Mouse (Mus musculus) B cell, adult 2 months (primary cell): ENCODE measurements around the gene Wwox.

Experiments
- DNase-seq, 2 experiments: peaks; one replicate each; pipeline ENCODE4 v3.0.0; 2022

Gene Wwox

DNA sequence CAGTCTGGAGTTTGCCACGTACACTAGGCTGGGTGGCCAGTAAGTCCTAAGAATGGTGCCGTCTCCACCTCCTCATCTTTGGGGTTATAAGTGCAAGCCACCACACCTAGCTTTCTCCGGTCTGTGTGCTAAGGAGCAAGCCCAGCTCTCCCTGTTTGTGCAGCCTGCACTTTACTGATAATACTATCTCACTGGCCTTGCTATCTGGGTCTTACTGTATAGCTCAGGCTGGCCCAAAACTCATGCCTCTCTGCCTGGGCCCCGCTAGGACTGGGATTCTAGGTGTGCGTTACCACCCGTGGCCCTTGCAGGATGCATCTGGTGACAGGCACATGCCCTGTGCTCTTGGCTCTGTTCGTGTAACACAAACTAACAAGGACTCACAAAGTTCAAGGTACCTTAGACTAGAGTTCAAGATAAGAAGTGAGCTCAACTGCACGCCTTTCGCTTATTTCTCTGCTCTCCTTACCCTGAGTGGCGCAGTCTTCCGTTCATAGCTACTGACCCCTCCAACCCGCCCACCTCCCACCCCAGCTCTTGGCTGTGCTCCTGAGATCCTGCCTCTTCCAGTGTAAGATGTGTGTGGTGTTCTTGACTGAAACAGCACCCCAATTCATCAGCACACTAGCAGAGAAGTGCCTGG, 618.9 kb downstream of the Wwox start:
- DNase-seq = no peak

DNA sequence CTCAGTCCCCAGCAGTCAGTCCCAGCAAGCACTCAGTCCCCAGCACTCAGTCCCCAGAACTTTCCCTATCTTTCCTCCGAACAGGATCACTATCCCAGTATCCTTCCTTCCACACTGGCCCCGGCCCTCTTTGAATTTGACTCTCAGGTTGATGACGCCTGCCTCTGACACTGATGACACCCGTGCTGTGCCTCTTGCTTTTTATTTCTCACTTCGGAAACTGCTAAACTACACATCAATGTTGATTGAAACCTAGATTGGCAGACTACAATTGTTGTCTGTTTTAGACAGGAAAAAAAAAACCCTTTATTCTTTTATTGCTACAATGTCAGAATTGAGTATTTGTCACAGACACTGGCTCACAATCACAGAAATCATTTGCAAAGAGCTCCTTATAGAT, 624.2 kb downstream of the Wwox start:
- DNase-seq = no peak

DNA sequence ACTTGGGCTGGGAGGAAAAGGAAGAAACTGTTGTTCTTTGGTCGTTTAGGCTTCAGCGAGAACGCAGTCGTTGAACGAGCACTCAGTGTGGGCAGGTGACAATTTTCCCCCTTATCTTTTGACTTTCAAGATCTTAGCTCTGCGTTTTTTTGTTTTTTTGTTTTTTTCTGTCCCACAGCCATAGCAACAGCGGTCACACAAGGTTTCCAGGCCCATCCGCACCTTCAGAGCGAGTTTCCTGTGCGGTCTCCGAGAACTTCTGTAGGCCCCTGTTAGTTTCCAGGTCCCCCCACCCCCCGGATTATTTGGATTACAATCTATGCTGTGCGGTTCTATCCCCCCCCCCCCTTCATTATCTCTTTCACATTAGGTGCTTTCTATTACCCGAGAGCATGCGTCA, 625.2 kb downstream of the Wwox start:
- no peak for DNase-seq

DNA sequence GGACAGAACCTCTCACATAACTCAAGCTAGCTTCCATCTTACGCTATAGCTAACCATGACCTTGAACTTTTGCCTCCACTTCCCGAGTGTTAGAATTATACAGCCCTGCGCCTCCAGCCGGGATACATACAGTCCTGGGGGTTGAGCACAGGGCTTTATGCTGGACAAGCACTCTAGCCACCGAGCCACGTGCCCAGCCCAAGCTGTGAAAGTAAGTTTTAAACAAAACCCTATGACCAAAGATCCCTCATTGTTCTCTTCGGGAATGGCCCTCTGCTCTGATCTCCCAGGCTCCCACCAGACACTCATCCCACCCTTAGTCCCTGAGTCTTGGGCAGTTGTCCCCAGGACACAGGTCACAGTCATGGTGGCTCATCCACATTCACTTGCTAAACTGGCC, 625.9 kb downstream of the Wwox start:
- DNase-seq = no peak

DNA sequence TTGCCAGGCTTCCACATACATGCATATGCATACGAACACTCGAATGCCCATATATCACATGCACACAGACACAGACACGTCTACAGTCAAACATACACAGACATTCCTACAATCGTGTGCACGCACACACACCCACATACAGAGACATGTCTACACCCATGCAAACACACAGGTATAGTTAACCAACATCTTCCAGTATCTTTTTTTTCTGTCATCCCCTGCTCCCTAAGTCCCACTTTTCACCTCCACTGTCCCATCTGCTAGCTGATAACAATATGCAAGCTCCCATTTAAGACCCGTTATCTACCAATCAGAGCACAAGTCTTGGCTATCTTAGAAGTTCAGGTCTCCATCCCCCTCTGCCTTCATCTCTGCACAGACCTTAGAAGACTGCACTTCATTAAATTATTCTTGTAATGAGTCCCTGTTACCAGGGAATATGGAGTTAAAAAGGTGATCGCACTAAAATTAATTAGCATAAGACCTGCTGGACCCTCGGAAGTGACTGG, 627.1 kb downstream of the Wwox start:
- no peak for DNase-seq

DNA sequence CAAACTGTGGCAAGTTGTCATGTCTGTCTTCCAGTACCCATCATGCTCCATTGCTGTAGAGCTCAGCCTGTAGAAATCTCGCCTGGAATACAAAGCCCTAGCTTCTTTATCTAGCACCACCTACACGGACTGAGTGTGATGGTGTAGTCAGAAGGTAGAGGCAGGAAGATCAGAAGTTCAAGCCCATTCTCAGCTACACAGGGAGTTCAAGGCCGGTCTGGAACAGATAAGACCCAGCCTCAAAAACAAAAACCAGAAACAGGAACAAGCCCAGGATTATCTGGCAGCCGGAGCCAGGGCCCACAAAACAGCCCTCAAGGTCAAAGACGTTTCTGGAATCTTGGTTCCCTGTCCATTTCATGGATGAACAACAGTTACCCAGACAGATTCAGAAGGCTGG, 629.3 kb downstream of the Wwox start:
- no peak for DNase-seq

DNA sequence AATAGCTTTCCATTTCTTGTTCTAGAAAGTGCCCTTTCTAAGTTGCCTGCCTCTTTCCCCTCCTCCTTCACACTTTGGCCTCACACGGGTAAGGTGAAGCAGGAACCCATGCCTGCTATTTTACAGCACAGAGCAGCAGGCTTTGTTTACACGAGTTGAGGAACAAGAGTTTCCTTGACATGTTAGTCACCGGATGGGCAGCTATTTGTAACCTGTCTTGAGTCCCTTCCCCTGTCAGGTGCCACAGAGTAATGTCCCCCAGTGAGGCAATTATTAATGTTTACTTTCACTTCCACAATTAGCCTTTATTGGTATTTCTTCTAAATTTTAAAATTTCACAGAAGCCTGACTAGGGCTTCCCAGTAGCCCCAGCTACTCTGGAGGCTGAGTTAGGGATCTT, 630.8 kb downstream of the Wwox start:
- peak; percentile 16 to 19 for DNase-seq

DNA sequence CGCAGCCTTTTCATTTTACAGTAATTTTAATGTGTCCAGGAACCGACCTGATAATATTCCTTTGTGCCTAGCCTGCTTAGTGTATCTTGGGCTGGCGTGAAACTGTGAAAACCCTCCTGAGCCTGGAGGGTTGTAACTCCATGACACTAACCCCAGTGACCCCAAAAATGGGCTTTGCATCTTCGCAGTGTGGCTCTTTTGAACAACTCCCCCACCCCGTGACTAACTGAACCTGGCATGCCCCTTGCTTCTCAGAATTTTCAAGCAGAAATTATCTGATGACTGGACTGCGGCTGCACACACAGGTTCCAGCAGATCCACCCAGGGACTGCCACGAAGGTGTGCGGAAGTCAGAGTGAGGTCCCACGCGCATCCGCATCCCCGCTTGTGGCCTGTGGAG, 631.8 kb downstream of the Wwox start:
- DNase-seq = no peak

DNA sequence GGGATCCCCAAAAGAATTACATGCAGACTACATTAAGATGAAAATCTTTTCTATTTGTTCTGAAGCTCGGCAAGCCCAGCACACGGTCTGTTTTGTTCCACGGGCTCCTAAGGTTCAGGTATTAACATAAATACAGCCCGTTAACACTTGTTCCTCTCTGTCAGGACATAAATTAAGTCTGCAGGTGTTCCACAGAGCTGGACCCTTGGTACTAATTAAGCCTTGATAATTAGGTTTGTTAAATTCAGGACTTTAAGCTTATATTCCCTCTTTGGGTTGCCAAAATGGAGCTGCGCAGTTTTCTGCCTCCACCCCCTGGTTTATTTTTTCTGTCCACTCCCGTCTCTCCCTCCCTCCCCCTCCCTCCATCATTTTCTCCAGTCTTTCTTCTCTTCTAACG, 638.8 kb downstream of the Wwox start:
- DNase-seq = no peak

DNA sequence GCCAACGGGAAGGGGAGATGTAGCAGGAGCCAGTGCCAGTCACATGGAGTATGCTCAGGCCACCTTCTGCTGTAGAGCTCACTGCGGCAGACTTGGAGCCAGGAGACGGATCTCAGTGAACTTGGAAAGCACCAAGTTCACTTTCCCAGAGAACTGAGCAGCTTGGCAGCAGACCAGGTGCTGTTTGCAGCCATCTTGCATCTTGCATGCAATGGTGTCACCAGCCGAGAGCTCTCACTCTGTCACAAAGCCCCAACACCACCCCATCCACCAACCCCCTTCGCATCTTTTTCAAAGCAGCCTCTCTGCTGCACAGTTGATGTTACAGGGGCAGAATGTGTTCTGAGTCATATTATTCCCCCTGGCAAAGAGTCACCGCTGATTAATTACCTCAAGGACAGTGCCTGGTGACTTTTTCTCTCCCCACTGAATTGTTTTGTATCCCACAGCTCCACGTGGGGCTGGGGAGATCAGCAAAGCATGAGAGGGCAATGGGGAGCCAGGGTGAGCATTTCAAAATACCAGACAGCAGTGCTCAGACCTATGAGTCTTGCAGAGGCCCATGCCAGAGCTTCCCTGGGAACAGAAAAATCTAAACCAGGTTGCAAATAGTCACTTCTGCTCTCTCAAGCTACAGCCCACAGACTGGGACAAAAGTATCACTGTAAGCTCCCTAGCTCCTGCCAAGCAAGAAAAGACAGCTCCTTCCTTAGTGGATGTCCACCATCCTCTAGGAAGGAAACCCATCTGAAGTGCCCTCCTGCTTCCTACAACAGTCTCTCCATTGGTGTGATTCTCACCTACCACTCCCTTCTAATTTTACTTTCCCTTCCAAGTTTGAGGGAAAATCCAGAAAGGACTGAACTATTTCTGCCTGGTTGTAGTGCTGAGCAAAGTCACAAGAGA, 642.1 kb downstream of the Wwox start:
- DNase-seq = no peak

DNA sequence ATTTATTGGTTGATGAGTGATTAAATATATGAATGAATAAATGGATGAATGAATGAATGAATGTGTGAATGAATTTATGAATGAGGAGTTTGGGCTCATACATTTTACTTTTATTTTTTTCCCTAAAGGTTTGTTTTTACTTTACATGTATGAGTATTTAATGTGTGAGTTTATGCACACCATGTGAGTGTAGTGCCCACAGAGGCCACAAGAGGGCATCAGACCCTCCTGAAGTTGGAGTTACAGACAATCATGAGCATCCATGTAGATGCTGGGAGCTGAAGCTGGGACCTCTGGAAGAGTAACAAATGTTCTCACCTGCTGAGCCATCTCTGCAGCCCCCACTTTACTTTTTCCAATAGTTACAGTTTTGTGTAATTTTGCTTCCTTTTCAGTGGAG, 648.7 kb downstream of the Wwox start:
- peak; percentile 10 to 14 for DNase-seq

DNA sequence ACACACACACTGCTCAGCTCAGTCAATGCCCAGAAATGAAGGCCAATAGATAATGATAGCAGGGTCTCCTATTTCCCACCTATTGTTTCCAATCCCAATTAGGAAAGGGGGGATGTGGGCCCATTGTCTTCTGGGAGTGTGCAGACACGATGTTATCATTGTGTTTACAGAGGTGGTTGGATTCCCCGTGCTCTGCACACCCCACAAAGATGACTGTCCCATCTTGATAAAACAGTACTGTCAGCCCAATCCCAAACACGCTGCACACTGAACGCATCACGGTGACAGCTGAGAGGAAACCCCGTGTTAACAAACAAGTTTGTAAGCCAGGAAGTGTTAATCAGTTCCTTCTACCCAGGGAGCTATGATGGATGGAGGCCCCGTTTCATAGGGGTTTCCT, 650.3 kb downstream of the Wwox start:
- no peak for DNase-seq

DNA sequence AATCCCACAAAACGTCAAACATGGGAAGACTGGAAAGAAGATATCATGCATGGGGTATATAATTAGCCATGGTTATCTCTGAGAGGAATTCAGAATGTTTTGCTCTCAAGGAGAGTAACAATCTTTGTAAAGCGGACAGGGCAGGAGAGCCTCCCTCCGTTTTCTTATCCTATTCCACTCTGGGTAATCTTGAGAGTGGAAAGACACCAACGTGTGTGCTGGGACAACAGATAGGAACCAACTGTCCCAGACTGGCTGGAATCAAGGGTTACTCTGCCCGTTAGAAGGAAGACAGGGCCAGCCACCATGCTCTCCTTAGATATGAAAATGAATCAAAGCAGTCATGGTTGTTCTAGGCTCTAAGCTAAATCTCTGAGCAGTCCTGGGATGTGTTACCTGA, 650.7 kb downstream of the Wwox start:
- no peak for DNase-seq

DNA sequence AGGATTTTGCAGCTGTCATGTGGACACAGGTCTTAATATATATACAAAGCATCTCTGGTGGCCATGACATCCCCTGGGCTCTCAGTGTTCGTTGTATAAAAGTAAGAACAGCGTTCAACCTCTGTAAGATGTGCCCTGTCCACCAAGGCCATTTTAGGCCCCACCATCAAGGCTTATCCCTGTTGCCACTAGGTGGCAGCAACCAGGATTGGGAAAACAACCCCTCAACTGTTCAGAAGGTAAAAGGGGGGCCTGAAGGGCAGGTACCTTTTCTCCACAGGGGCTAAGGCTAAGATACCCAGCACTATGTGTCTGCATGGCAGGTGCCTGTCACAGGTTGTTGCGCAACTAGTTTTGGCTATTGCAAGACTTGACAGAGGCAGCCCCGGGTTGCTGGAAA, 656.1 kb downstream of the Wwox start:
- peak; percentile 59 to 62 for DNase-seq

DNA sequence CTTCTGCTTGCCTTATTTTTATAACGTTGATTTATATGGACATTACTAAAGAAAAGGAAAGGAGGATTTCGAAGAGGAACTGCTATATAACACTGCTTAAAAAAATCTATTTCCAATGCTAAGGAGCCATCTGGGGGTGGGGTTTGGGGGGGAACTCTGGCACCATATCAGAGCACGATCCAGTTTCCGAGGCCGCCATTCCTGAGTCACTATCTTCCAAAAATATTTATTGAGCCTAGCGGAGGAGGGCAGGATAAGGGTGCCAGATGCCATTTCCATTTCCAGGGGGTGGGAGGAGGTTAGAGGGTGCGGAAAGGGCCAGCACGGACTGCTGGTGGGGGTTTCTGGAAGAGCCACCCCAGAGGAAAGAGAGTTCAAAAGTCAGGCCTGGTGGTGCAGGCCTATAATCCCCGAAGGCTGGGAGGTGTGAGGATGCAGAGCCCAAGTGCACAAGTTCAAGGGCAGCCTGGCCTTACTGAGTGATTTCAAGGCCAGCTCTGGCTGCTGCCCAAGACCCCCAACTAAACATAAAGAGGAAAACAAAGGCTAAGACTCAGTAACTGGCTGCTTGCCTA, 658.6 kb downstream of the Wwox start:
- no peak for DNase-seq

DNA sequence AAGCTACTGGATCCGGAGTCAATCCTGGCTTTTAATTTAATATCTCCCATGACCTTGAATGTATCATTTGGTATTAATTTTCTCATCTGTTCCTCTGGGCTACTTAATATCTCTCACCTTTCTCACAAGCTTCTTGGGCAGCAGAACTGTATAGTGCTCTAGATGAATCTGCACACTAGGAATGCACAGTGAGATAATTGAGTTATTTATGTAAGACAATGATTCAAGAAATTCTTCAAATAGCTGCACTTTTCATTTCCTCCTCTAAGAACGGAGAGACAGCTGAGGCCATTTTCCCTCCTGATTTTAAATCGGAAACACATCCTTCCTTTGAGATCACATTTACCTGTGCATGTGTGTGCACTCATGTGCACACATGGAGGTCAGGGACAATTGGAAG, 669.9 kb downstream of the Wwox start:
- DNase-seq = no peak

DNA sequence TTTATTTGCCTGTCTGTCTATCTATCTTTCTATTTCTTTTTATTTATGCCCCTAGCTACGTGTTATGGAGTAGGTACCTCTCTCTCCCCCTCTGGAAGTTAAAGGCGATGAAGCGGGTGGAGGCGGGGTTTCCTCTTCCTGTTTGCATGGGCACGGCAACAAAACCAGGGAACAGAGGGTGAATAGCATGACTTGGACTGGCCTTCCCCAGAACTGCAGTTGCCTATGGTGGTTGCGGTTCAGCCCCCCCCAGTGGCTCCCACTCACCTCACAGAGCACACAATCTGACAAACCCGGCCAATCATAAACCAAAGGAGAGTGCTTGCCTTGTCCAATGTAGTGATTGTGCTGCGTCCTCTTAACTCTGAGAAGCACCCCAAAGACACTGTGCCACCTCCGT, 671.0 kb downstream of the Wwox start:
- DNase-seq = peak; percentile 5 to 10

DNA sequence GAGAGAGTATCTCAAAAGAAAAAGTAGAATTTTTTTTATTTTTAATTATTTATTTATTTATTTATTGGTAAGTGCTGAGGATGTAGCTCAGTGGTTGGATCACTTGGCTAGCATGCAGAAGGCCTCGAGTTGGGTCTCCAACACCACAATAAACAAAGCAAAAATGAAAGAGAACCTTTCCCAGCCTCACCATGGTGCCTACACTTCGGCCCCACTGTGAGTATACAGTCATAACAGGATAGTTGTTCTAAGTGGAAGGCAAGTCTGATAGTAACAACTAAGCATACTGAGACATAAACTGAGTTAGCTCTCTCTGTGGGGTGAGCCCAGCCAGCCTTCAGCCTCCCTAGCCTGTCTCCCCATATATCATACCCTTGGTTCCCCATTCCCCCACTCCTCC, 672.6 kb downstream of the Wwox start:
- no peak for DNase-seq

DNA sequence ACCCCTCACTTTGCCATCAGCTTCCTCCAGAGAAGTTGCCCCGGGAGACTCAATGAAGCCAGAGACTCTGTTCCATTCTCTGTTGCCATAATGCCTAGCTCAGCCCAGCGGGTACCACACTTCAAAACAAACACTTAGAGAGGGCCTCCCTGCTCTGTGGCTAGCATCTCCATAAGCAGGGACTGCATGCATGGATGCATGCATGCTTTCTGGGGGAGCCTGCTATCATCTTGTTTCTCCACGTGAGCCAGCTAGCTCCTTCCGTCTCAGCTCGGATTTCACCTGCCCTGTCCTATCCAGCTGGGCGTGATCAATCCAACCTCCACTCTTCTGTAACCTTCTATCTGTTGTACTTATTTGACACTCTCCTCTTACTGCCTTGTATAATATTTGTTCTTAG, 675.0 kb downstream of the Wwox start:
- no peak for DNase-seq

DNA sequence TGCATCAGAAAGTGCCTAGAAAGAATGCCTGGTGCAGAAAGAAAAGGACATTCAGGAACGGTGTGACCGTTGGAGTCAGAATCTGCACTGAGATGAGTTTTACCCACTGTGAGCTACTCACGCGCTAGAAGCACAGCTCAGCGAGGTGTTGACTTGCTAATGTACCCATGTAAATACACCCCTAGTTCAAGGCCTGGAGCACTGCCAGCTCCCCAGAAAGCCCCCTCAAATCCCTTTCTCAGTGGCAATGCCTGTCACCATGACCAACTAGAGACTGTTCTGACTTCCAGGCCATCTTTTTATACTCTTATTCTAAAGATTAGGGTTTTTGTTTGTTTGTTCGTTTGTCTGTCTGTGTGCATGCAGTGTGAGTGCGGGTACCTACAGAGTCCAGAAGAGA, 686.6 kb downstream of the Wwox start:
- DNase-seq = no peak

DNA sequence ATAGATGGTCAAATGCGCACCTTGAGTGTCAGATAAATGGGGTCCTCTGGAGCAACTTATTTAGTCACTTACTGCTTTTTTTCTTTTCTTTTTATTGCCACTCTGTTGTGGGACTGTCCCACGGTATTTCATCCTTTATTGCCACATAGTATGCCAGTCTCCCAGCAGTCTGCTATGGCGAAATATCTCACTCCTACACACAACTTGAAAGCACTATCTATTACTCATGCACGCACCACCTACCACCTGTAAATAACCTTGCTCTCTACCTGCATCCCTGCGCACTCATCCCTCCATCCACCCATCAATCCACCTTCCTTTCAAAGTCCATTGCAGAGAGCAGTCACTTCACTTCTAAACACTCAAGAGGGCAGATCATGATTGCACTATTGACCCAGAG, 687.2 kb downstream of the Wwox start:
- no peak for DNase-seq

DNA sequence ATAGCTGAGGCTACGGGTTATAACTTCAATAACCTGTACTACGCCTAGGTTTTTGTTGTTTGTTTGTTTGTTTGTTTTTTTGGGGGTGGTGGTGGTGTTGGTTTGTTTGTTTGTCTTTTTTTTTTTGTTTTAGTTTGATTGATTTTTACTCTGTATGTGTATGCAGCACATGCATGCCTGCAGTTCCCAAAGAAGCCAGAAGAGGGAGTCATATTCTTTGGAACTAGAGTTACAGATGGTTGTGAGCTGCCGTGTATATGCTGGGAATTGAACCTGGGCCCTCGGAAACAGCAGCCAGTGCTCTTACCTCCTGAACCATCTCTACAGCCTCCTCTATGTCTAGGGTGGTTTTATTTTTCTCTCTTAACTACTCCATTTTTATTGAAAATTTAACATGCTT, 689.9 kb downstream of the Wwox start:
- peak; percentile 4 to 5 for DNase-seq

DNA sequence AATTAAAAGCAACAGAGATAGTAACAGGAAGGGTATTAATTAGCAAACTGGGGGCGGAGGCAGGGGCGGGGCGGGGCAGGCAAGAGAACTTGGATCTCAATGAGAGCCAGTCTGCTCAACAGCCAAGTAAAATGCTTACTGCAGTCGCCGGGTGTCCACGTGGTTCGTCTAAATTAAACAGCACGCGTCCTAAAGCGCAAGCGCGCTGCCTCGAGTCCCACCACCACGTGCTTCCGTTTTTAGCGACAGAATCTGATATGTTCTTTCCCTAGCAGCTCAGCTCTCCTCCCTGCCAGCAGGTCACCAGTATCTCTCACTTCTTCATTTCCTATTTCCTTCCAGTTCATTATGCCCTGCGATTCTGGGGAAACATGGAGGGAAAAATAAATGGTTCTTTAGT, 693.7 kb downstream of the Wwox start:
- no peak for DNase-seq

DNA sequence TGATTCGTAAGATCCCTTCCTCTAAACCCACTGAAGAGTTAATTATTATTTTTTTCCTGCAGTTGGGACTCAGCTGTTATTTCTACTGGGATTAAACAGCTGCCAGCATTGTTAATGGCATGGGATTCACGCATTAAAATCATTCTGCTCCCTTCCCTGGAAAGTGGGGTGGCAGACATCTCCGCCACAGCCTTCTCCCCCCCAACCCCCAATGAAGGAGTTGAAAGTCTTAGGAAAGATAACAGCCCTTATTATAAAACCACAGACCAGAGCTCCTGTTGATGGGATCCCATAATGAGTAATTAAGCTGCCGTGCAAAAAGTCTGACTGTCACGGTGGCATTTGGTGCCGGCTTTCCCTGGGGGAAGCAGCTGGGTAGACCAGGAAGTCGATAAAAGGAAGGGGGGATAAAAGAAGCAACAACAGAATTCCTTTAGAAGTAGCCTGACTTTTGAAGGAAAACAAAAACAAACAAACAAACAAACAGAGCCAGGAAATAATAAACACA, 694.3 kb downstream of the Wwox start:
- no peak for DNase-seq
